Mouse (Mus musculus) forebrain, embryonic 14.5 days (tissue): ENCODE data around the gene Wipf3. TPM values are rescaled to one million over a fixed set of nuclear protein-coding genes. Genes with fewer than 3 reads are reported as not detected.

Experiments used
- ATAC-seq: fragments of 200-750 bp; cut with Nextera tagmentation; 2 replicates; pipeline ENCODE4 v1.8.0; 2017; ENCODE audit warnings: mild to moderate bottlenecking, moderate library complexity
- DNase-seq: peaks from one replicate; pipeline ENCODE4 v3.0.0-alpha.2; 2015; ENCODE audit warnings: low spot score
- H3K27ac ChIP-seq: fragments of 300-500 bp; sonication (generic); 2 replicates; pipeline ENCODE4 v1.5.1; 2014; ENCODE audit warnings: low read depth, mild to moderate bottlenecking, control low read depth, low read length, moderate library complexity
- H3K27me3 ChIP-seq: fragments of 300-500 bp; sonication (generic); replicated peaks from 2 replicates; pipeline ENCODE4 v1.6.1; 2014; ENCODE audit warnings: low read length, control low read depth, mixed read lengths; ENCODE audit not compliant: control insufficient read depth, insufficient read depth
- H3K36me3 ChIP-seq: fragments of 300-500 bp; sonication (generic); 2 replicates; pipeline ENCODE4 v1.6.1; 2014; ENCODE audit warnings: low read length, control low read depth; ENCODE audit not compliant: control insufficient read depth, insufficient read depth
- H3K4me1 ChIP-seq: fragments of 300-500 bp; sonication (generic); 2 replicates; pipeline ENCODE4 v1.6.1; 2014; ENCODE audit warnings: antibody characterized with exemption, low read length, control low read depth; ENCODE audit not compliant: control insufficient read depth, insufficient read depth
- H3K4me2 ChIP-seq: fragments of 300-500 bp; sonication (generic); 2 replicates; pipeline ENCODE4 v1.6.1; 2014; ENCODE audit warnings: mild to moderate bottlenecking, control low read depth, low read length
- H3K4me3 ChIP-seq: fragments of 300-500 bp; sonication (generic); 2 replicates; pipeline ENCODE4 v1.5.1; 2014; ENCODE audit warnings: low read depth, low read length, control low read depth
- H3K9ac ChIP-seq: fragments of 300-500 bp; sonication (generic); 2 replicates; pipeline ENCODE4 v1.6.1; 2014; ENCODE audit warnings: mild to moderate bottlenecking, low read length, control low read depth, moderate library complexity
- H3K9me3 ChIP-seq: fragments of 300-500 bp; sonication (generic); replicated peaks from 2 replicates; pipeline ENCODE4 v1.6.1; 2016; ENCODE audit warnings: low read length, control low read depth, mixed read lengths; ENCODE audit not compliant: control insufficient read depth
- WGBS: fragments of 180-500 bp; shearing (Covaris S2); extraction: QIAGEN DNeasy Blood & Tissue Kit; methylation state at CpG from one replicate; pipeline ENCODE4 v1.1.7; 2014; 5-methylcytosine and 5-hydroxymethylcytosine counted together
- polyA plus RNA-seq: library from polyadenylated mRNA; unstranded; fragments of >200 nt; fragmentation: Nextera tagmentation; extraction: Ambion mirVana; gene quantifications from 2 replicates; pipeline ENCODE4 v1.2.1, GENCODE M21; 2014

The Wipf3 gene
- polyA plus RNA-seq, 1 experiment from 2014 or later, result 2.6 TPM

DNA sequence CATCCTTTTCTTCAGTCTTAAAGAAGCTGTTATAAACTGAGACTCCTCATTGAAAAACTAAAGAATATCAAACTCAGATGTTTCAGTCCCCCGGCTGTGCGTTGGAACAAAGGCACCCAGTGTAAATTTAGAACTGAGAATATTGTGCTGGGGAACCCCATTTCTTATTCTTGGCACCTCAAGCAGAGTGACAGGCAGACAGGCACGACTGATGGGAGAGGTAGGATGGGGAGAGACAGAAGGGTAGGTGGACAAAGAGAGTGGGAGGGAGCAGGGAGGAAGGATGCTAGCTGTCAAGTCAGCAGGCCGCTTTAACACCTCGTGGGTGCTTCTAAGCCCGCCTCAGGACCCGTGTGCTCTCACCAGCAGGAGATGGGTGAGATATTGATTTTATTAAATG lies 113.4 kb downstream of the Wipf3 start:
- no peak for ATAC-seq
- DNase-seq, result no peak
- Histone ChIP-seq H3K4me2 (no peak overlapping the region), H3K4me1 (peaks cover 25% of the 10 kb centered on the region), H3K27ac (no peak overlapping the region), H3K27me3 (no peaks in the 10 kb centered on the region), H3K4me3 (no peak overlapping the region), H3K9me3 (no peaks in the 10 kb centered on the region), H3K9ac (no peak overlapping the region), H3K36me3 (peaks cover 27% of the 10 kb centered on the region)
- 70% methylated on average over 7 of the region's 7 CpGs for WGBS

DNA sequence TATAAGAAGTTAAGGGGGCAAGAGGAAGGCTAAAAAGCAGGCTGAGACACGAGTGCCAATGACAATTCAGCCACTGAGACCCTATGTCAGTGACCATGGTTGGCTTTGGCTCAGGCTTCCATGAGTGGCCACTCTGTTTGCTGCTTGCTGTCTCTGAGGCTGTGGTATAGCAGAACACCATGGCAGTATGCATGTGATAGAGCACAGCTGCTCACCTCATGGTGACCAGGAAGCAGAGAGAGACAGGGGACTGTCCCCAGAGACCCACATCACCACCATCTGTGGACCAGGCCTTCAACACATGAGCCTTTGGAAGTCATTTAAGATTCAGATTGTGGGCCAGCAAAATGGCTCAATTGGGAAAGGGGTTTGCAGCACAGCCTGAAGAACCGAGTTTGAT lies 114.2 kb downstream of the Wipf3 start:
- ATAC-seq, result no peak
- Histone ChIP-seq H3K9ac (no peak overlapping the region), H3K4me3 (no peak overlapping the region), H3K36me3 (peaks cover 27% of the 10 kb centered on the region), H3K9me3 (no peaks in the 10 kb centered on the region), H3K4me2 (no peak overlapping the region), H3K4me1 (peaks cover 23% of the 10 kb centered on the region), H3K27ac (no peak overlapping the region), H3K27me3 (no peaks in the 10 kb centered on the region)
- WGBS, result 87% methylated on average over 2 of the region's 2 CpGs
- DNase-seq, result no peak

DNA sequence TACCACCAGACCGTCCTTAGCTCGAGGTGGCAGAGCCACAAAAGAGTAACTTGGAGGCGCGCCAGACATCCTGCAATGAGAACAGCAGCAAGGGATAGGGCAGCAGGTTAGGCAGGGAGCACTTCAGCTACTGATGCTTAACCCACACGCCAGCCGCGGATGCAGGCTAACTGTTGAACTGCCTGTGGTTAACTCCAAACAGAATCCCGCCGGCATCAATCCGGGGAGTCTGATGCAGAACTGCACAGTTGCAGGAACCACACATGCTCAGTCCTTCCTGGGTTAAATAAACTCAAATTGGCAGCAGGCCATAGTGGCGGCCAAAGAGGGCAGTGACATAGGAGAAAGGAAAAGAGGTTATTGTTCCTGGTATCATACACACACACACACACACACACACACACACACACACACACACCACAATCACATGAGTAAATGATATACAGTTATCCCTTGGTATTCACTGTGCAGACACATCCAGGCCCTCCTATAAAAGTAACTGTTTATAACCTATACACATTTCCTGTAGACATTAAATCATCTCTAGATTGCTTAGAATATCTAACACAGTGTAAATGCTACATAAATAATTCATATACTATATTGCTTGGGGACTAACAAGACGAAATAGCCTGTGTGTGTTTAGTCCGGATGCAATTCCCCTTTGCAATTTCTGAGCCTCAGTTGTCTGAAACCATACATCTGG lies 119.1 kb downstream of the Wipf3 start:
- DNase-seq (peak; percentile 54), ATAC-seq (no peak)
- Histone ChIP-seq H3K4me2 (no peak overlapping the region), H3K27ac (0 out of 2 replicates have a peak overlapping the region, but pooled peaks have one; percentile 9), H3K9me3 (no peaks in the 10 kb centered on the region), H3K4me3 (no peak overlapping the region), H3K9ac (no peak overlapping the region), H3K36me3 (peaks cover 23% of the 10 kb centered on the region), H3K27me3 (no peaks in the 10 kb centered on the region), H3K4me1 (peaks cover 43% of the 10 kb centered on the region)
- 40% methylated on average over 13 of the region's 13 CpGs for WGBS

- ATAC-seq (no peak), DNase-seq (no peak)
- Histone ChIP-seq H3K9ac (no peak overlapping the region), H3K36me3 (peaks cover 17% of the 10 kb centered on the region), H3K27ac (no peak overlapping the region; the same call in 1 of the 2 replicates), H3K27me3 (no peaks in the 10 kb centered on the region), H3K4me2 (no peak overlapping the region), H3K9me3 (no peaks in the 10 kb centered on the region), H3K4me3 (no peak overlapping the region), H3K4me1 (peaks cover 51% of the 10 kb centered on the region)
- WGBS, result 53% methylated on average over 4 of the region's 4 CpGs
These were observed 119.9 kb downstream of the Wipf3 start for GRCm38 (mm10) chr6:54549311-54549710.

- no peak overlapping the region for H3K27ac ChIP-seq
- no peak for DNase-seq
These were observed 121.5 kb downstream of the Wipf3 start for GRCm38 (mm10) chr6:54550801-54551323.

GRCm38 (mm10) chr6:54552721-54553413 lies 123.5 kb downstream of the Wipf3 start:
- 3% methylated on average over 9 of the region's 9 CpGs for WGBS
- peak; percentile 95 for DNase-seq

More at GRCm38 (mm10) chr6:54550801-54551323, 121.5 kb downstream of the Wipf3 start:
- H3K4me1 ChIP-seq, result peaks cover 67% of the 10 kb centered on the region
- 59% methylated on average over 6 of the region's 7 CpGs for WGBS
- H3K9ac ChIP-seq, result no peak overlapping the region
- no peak for ATAC-seq
- 0 out of 2 replicates have a peak, but pooled peaks cover 4% of the 10 kb centered on the region for H3K36me3 ChIP-seq
- no peak overlapping the region for H3K4me2 ChIP-seq
- H3K27me3 ChIP-seq, result no peaks in the 10 kb centered on the region
- H3K4me3 ChIP-seq, result no peak overlapping the region
- H3K9me3 ChIP-seq, result no peaks in the 10 kb centered on the region

More at GRCm38 (mm10) chr6:54552721-54553413, 123.5 kb downstream of the Wipf3 start:
- no peak overlapping the region for H3K9ac ChIP-seq
- peak overlapping the region; percentile 91 for H3K27ac ChIP-seq
- 0 out of 2 replicates have a peak, but pooled peaks cover 3% of the 10 kb centered on the region for H3K36me3 ChIP-seq
- peak overlapping the region; percentile 3; the same call in 1 of the 2 replicates for H3K4me2 ChIP-seq
- peaks cover 74% of the 10 kb centered on the region for H3K4me1 ChIP-seq
- H3K4me3 ChIP-seq, result no peak overlapping the region
- no peaks in the 10 kb centered on the region for H3K27me3 ChIP-seq
- no peaks in the 10 kb centered on the region for H3K9me3 ChIP-seq
- peak; percentile 86 for ATAC-seq

Other genes starting within 250 kb of the Wipf3 start
- gene Prr15, start 103.8 kb upstream of the Wipf3 start, polyA plus RNA-seq, result 2.0 and 3.1 TPM in 2 replicates
- 125 and 134 TPM in 2 replicates for gene Scrn1, start 136.9 kb downstream of the Wipf3 start, polyA plus RNA-seq
- 11.8 and 13.0 TPM in 2 replicates for gene Plekha8, start 165.5 kb downstream of the Wipf3 start, polyA plus RNA-seq
- 9.0 and 10.7 TPM in 2 replicates for gene Fkbp14, start 167.7 kb downstream of the Wipf3 start, polyA plus RNA-seq